Mouse (Mus musculus): ENCODE measurements at regions not wholly inside any gene's neighbourhood (a gene's known extent, or its start where the extent isn't known, plus 50 kb on each side); places are given as distances from the start of the nearest gene placed in this dataset.

GRCm38 (mm10) chr8:87112355-87112754 is 227.3 kb upstream of the N4bp1 start:
- no peak for TF ChIP-seq POLR2A (IDR thresholded peaks at IDR 0.05; ENCODE audit: control insufficient read depth, extremely low read depth, insufficient read depth, low read length, poor library complexity)
- TF ChIP-seq CTCF (IDR thresholded peaks at IDR 0.05; ENCODE audit: borderline replicate concordance, control insufficient read depth, extremely low read depth, insufficient read depth, low read length, poor library complexity): no peak

Data from thymus, adult 2 months (tissue).